Mouse (Mus musculus) kidney, adult 2 months (tissue): Measurements from ENCODE around the gene Trim31. TPM values are rescaled to one million over a fixed set of nuclear protein-coding genes. Genes with fewer than 3 reads are reported as not detected.
"Not testable (repeated sequence)": the region's sequence is repeated elsewhere in the genome, so short reads cannot be mapped to it uniquely, and the experiment has no call there.

Experiments used
- DNase-seq: peaks from one replicate; pipeline ENCODE4 v3.0.0; 2021
- H3K27ac ChIP-seq: fragments of 200-500 bp; 2 replicates; pipeline ENCODE4 v1.5.1; 2012; ENCODE audit warnings: low read depth, low read length, control low read depth, inconsistent platforms; ENCODE audit not compliant: insufficient read depth
- H3K27me3 ChIP-seq: fragments of 200-500 bp; replicated peaks from 2 replicates; pipeline ENCODE4 v1.6.1; 2012; ENCODE audit warnings: mild to moderate bottlenecking, moderate library complexity, low read length, inconsistent platforms; ENCODE audit not compliant: control insufficient read depth, insufficient read depth
- H3K36me3 ChIP-seq: fragments of 200-500 bp; 2 replicates; pipeline ENCODE4 v1.6.1; 2012; ENCODE audit warnings: mild to moderate bottlenecking, moderate library complexity, low read length, inconsistent platforms; ENCODE audit not compliant: control insufficient read depth, insufficient read depth
- H3K4me1 ChIP-seq: fragments of 200-500 bp; 2 replicates; pipeline ENCODE4 v1.6.1; 2011; ENCODE audit warnings: low read length; ENCODE audit not compliant: control insufficient read depth, insufficient read depth
- H3K4me3 ChIP-seq: fragments of 200-500 bp; 2 replicates; pipeline ENCODE4 v1.5.1; 2011; ENCODE audit warnings: mild to moderate bottlenecking, low read depth, low read length, control low read depth; ENCODE audit not compliant: insufficient read depth
- CTCF ChIP-seq: fragments of 200-500 bp; conservative IDR thresholded peaks from 2 replicates; pipeline ENCODE4 v1.5.1; 2011; ENCODE audit warnings: low read depth, mild to moderate bottlenecking, control low read depth, low read length, moderate library complexity, mixed read lengths; ENCODE audit not compliant: insufficient read depth, insufficient read length
- POLR2A ChIP-seq: fragments of 200-500 bp; IDR thresholded peaks from one replicate; pipeline ENCODE4 v1.6.1; 2011; ENCODE audit warnings: low read depth, low read length, control low read depth
- WGBS: fragments of 180-500 bp; shearing (Covaris S2); methylation state at CpG from one replicate; pipeline ENCODE4 v1.1.7; 2018; 5-methylcytosine and 5-hydroxymethylcytosine counted together
- polyA plus RNA-seq: library from polyadenylated mRNA; depleted of rRNA; stranded (reverse); fragments of >200 nt; gene quantifications from 2 replicates; pipeline ENCODE4 v1.2.3, GENCODE M21; 2012

Trim31 gene
- polyA plus RNA-seq, 1 experiment, result not detected

GRCm38 (mm10) chr17:36883350-36883749 lies 14.6 kb upstream of the Trim31 start:
- Histone ChIP-seq H3K4me3 (no peak overlapping the region), H3K27ac (no peak overlapping the region), H3K4me1 (no peaks in the 10 kb centered on the region), H3K27me3 (no peaks in the 10 kb centered on the region), H3K36me3 (no peaks in the 10 kb centered on the region)
- 69% methylated on average over 2 of the region's 2 CpGs for WGBS
- TF ChIP-seq CTCF (no peak), POLR2A (no peak)
- no peak for DNase-seq

GRCm38 (mm10) chr17:36885132-36885790 lies 12.7 kb upstream of the Trim31 start:
- 86% methylated on average over 12 of the region's 12 CpGs for WGBS
- H3K27ac ChIP-seq, result no peak overlapping the region
- no peak overlapping the region for H3K4me3 ChIP-seq
- no peak for DNase-seq
- H3K36me3 ChIP-seq, result no peaks in the 10 kb centered on the region
- TF ChIP-seq CTCF (no peak), POLR2A (no peak)
- H3K4me1 ChIP-seq, result no peaks in the 10 kb centered on the region
- H3K27me3 ChIP-seq, result no peaks in the 10 kb centered on the region

- no peaks in the 10 kb centered on the region for H3K27me3 ChIP-seq
- DNase-seq, result no peak
- no peaks in the 10 kb centered on the region for H3K4me1 ChIP-seq
- H3K4me3 ChIP-seq, result no peak within 1 kb of the TSS
- TF ChIP-seq POLR2A (no peak), CTCF (no peak)
- WGBS, result 76% methylated on average over 5 of the region's 5 CpGs
- H3K36me3 ChIP-seq, result no peaks in the 10 kb centered on the region
- no peak within 1 kb of the TSS for H3K27ac ChIP-seq
Observed at GRCm38 (mm10) chr17:36890073-36890903, 7.6 kb upstream of the Trim31 start, which contains the start of gene Trim40. TSS of gene Trim40 (minus strand) at chr17:36890123.

- H3K4me1 ChIP-seq, H3K27me3 ChIP-seq, H3K27ac ChIP-seq, H3K4me3 ChIP-seq, H3K36me3 ChIP-seq, DNase-seq: not testable (repeated sequence)
- 81% methylated on average over 1 of the region's 1 CpGs for WGBS
Observed at GRCm38 (mm10) chr17:36891496-36891895, 6.4 kb upstream of the Trim31 start.

GRCm38 (mm10) chr17:36892362-36892761 lies 5.6 kb upstream of the Trim31 start:
- H3K4me1 ChIP-seq, result no peaks in the 10 kb centered on the region
- no peak overlapping the region for H3K4me3 ChIP-seq
- H3K36me3 ChIP-seq, result no peaks in the 10 kb centered on the region
- H3K27me3 ChIP-seq, result no peaks in the 10 kb centered on the region
- no peak for TF ChIP-seq POLR2A
- TF ChIP-seq CTCF, result peak; percentile 74
- DNase-seq, result peak; percentile 33
- WGBS, result 6% methylated on average over 2 of the region's 2 CpGs
- no peak overlapping the region for H3K27ac ChIP-seq

- TF ChIP-seq CTCF (no peak), POLR2A (no peak)
- no peak for DNase-seq
- Histone ChIP-seq H3K4me3 (no peak overlapping the region), H3K36me3 (no peaks in the 10 kb centered on the region), H3K27me3 (no peaks in the 10 kb centered on the region), H3K4me1 (no peaks in the 10 kb centered on the region), H3K27ac (no peak overlapping the region)
- WGBS, result 79% methylated on average over 5 of the region's 5 CpGs
Observed at GRCm38 (mm10) chr17:36893387-36893786, 4.5 kb upstream of the Trim31 start.

GRCm38 (mm10) chr17:36896583-36896982 lies 1.3 kb upstream of the Trim31 start:
- no peaks in the 10 kb centered on the region for H3K27me3 ChIP-seq
- no peaks in the 10 kb centered on the region for H3K4me1 ChIP-seq
- WGBS, result 92% methylated on average over 1 of the region's 1 CpGs
- no peak overlapping the region for H3K27ac ChIP-seq
- TF ChIP-seq CTCF (peak; percentile 57), POLR2A (no peak)
- no peaks in the 10 kb centered on the region for H3K36me3 ChIP-seq
- no peak overlapping the region for H3K4me3 ChIP-seq
- peak; percentile 59 for DNase-seq
